Mouse (Mus musculus): ENCODE data around the gene Cby3. TPM values are rescaled to one million over a fixed set of nuclear protein-coding genes. Genes with fewer than 3 reads are reported as not detected.
A peak's percentile ranks its signal among the peaks of the same experiment; 100 is the strongest.

Gene Cby3
- polyA plus RNA-seq, 1 experiment from 2014 or later: 0.24 TPM

DNA sequence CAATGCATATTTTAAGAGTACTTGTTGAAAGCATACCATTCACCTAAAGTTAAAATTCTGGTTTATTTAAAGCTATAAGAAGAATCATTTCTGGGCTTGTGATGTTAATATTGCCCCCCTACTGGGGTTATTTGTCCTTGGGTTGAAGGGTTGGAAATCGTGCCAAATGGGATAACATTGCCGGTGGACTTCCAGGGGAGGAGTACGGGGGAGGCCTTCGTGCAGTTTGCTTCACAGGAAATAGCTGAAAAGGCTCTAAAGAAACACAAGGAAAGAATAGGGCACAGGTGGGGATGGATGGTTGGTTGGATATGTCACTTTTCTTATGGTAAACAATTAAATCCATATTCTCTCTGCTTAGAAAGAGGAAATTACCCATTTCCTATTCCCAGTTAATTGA lies 27.0 kb downstream of the Cby3 start:
- 63% methylated on average over 4 of the region's 4 CpGs for WGBS
- Histone ChIP-seq H3K4me3 (peak overlapping the region; percentile 80), H3K27me3 (ENCODE audit: insufficient read depth, poor library complexity, severe bottlenecking) (no peaks in the 10 kb centered on the region), H3K4me1 (replicated peaks) (peaks cover 33% of the 10 kb centered on the region), H3K36me3 (peaks cover 79% of the 10 kb centered on the region), H3K9me3 (no peaks in the 10 kb centered on the region), H3K27ac (no peak overlapping the region)
- no peak for DNase-seq (ENCODE audit: low spot score)

GRCm38 (mm10) chr11:50387167-50387679 lies 33.0 kb downstream of the Cby3 start:
- no peak overlapping the region for H3K4me3 ChIP-seq
- H3K27me3 ChIP-seq (ENCODE audit: insufficient read depth, poor library complexity, severe bottlenecking): no peaks in the 10 kb centered on the region
- 74% methylated on average over 3 of the region's 3 CpGs for WGBS
- no peaks in the 10 kb centered on the region for H3K4me1 ChIP-seq (replicated peaks)
- H3K27ac ChIP-seq: no peak overlapping the region
- peaks cover 95% of the 10 kb centered on the region for H3K36me3 ChIP-seq
- no peak for DNase-seq (ENCODE audit: low spot score)
- no peaks in the 10 kb centered on the region for H3K9me3 ChIP-seq

- H3K36me3 ChIP-seq: peaks cover 95% of the 10 kb centered on the region
- no peaks in the 10 kb centered on the region for H3K4me1 ChIP-seq (replicated peaks)
- H3K27me3 ChIP-seq (ENCODE audit: insufficient read depth, poor library complexity, severe bottlenecking): no peaks in the 10 kb centered on the region
- H3K9me3 ChIP-seq: no peaks in the 10 kb centered on the region
- no peak for DNase-seq (ENCODE audit: low spot score)
- H3K4me3 ChIP-seq: no peak overlapping the region
- no peak overlapping the region for H3K27ac ChIP-seq
- 92% methylated on average over 4 of the region's 4 CpGs for WGBS
Measured at GRCm38 (mm10) chr11:50387697-50388096, 33.4 kb downstream of the Cby3 start.

- H3K36me3 ChIP-seq: peaks cover 94% of the 10 kb centered on the region
- H3K9me3 ChIP-seq: no peaks in the 10 kb centered on the region
- no peak for DNase-seq (ENCODE audit: low spot score)
- H3K27me3 ChIP-seq (ENCODE audit: insufficient read depth, poor library complexity, severe bottlenecking): no peaks in the 10 kb centered on the region
- no peak overlapping the region for H3K27ac ChIP-seq
- WGBS: 92% methylated on average over 3 of the region's 3 CpGs
- H3K4me1 ChIP-seq (replicated peaks): no peaks in the 10 kb centered on the region
- no peak overlapping the region for H3K4me3 ChIP-seq
Measured at GRCm38 (mm10) chr11:50388217-50388929, 34.1 kb downstream of the Cby3 start.

DNA sequence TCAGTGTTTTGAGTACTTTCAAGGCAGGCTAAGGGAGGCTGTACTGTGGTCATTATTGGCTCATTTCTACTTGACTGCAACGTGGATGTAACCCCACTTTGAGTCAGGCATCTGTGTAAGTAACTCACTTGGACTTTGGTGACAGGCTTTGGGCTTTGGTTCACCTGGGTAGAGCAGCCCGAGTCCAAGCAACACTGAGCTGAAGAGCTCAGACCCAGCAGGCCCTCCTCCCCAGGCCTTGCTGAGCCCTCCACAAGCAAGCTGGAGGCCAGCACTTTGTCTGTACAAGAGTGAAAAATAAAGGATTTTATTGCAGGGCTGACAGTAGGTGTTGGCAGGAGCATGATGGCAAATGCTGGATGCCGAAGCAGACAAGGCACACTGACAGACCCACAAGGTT lies 34.7 kb downstream of the Cby3 start:
- no peak for DNase-seq (ENCODE audit: low spot score)
- H3K9me3 ChIP-seq: no peaks in the 10 kb centered on the region
- H3K27me3 ChIP-seq (ENCODE audit: insufficient read depth, poor library complexity, severe bottlenecking): no peaks in the 10 kb centered on the region
- 82% methylated on average over 3 of the region's 3 CpGs for WGBS
- no peak overlapping the region for H3K27ac ChIP-seq
- peaks cover 94% of the 10 kb centered on the region for H3K36me3 ChIP-seq
- H3K4me3 ChIP-seq: no peak overlapping the region
- H3K4me1 ChIP-seq (replicated peaks): no peaks in the 10 kb centered on the region

GRCm38 (mm10) chr11:50389616-50390015 lies 35.4 kb downstream of the Cby3 start:
- WGBS: 77% methylated on average over 5 of the region's 5 CpGs
- H3K4me3 ChIP-seq: no peak overlapping the region
- H3K27ac ChIP-seq: no peak overlapping the region
- H3K27me3 ChIP-seq (ENCODE audit: insufficient read depth, poor library complexity, severe bottlenecking): no peaks in the 10 kb centered on the region
- no peaks in the 10 kb centered on the region for H3K9me3 ChIP-seq
- H3K36me3 ChIP-seq: peaks cover 94% of the 10 kb centered on the region
- no peak for DNase-seq (ENCODE audit: low spot score)
- H3K4me1 ChIP-seq (replicated peaks): no peaks in the 10 kb centered on the region

DNA sequence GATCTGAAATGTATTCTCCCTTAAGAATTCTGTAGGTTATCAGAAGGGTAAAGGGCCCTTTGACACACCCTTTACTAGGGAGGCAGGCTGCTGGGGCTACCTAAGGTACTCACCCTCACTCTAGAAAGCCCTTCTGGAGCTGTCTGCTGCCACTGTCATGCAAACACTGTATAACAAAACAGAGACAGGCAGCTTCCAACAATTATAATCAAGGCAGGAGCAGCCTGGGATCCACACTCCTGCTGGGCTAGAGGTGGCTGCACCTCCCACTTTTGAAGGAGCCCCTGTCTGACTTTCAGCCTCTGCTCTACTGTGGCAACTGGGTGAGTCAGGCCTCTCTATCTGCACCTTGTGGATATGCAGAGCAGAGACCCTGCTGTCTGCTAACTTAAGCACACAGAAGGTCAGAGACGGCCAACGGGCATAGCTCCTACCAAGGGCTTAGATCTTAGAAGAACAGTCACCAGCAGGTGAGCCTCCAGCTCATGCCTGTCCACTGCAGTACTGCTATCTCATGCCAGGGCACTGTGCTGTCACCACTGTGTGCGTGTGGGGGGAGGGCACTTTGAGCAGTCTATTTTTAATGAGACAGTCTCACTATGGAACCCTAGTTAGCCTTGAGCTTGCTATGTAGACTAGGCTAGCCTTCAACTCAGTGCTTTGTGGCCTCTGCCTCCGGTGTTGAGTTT lies 37.2 kb downstream of the Cby3 start:
- DNase-seq (ENCODE audit: low spot score): no peak
- Histone ChIP-seq H3K4me3 (no peak overlapping the region), H3K27ac (no peak overlapping the region), H3K36me3 (peaks cover 87% of the 10 kb centered on the region), H3K9me3 (no peaks in the 10 kb centered on the region), H3K4me1 (replicated peaks) (no peaks in the 10 kb centered on the region), H3K27me3 (ENCODE audit: insufficient read depth, poor library complexity, severe bottlenecking) (no peaks in the 10 kb centered on the region)
- 89% methylated on average over 4 of the region's 4 CpGs for WGBS

- 91% methylated on average over 6 of the region's 6 CpGs for WGBS
- Histone ChIP-seq H3K4me1 (replicated peaks) (peaks cover 17% of the 10 kb centered on the region; the same call in 1 of the 2 replicates), H3K27ac (no peak overlapping the region), H3K4me3 (no peak overlapping the region), H3K27me3 (ENCODE audit: insufficient read depth, poor library complexity, severe bottlenecking) (no peaks in the 10 kb centered on the region), H3K9me3 (no peaks in the 10 kb centered on the region), H3K36me3 (peaks cover 87% of the 10 kb centered on the region)
- no peak for DNase-seq (ENCODE audit: low spot score)
Measured at GRCm38 (mm10) chr11:50393306-50393705, 39.0 kb downstream of the Cby3 start.

DNA sequence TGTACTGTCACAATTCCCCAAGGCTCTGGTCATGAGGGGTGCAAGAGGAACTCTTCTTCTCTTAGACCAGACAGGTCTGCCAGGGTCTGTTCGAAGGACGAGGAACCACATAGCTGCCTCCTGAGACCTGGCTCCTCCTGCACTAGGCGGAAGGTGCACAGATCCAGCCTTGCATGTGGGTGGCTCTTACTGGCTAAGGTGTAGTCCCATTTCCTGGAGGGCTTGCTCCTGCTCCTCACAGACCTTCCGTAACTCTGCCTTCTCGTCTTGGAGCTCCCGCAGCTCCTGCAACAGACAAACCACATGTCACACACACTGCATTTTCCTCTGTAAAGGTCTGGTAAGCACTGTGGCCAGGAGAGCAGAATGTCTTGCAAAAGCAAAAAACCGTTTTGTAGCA lies 40.5 kb downstream of the Cby3 start:
- Histone ChIP-seq H3K4me3 (no peak overlapping the region), H3K4me1 (replicated peaks) (peaks cover 18% of the 10 kb centered on the region; the same call in 1 of the 2 replicates), H3K36me3 (peaks cover 90% of the 10 kb centered on the region), H3K27ac (no peak overlapping the region), H3K9me3 (no peaks in the 10 kb centered on the region), H3K27me3 (ENCODE audit: insufficient read depth, poor library complexity, severe bottlenecking) (no peaks in the 10 kb centered on the region)
- no peak for DNase-seq (ENCODE audit: low spot score)
- WGBS: 93% methylated on average over 7 of the region's 7 CpGs

GRCm38 (mm10) chr11:50396766-50397307 lies 42.6 kb downstream of the Cby3 start:
- Histone ChIP-seq H3K9me3 (no peaks in the 10 kb centered on the region), H3K4me1 (replicated peaks) (peaks cover 18% of the 10 kb centered on the region; the same call in 1 of the 2 replicates), H3K27me3 (ENCODE audit: insufficient read depth, poor library complexity, severe bottlenecking) (no peaks in the 10 kb centered on the region), H3K36me3 (peaks cover 92% of the 10 kb centered on the region), H3K4me3 (no peak overlapping the region), H3K27ac (no peak overlapping the region)
- WGBS: 77% methylated on average over 11 of the region's 11 CpGs
- peak; percentile 26 for DNase-seq (ENCODE audit: low spot score)

- peaks cover 18% of the 10 kb centered on the region; the same call in 1 of the 2 replicates for H3K4me1 ChIP-seq (replicated peaks)
- H3K4me3 ChIP-seq: no peak overlapping the region
- peaks cover 92% of the 10 kb centered on the region for H3K36me3 ChIP-seq
- DNase-seq (ENCODE audit: low spot score): no peak
- no peaks in the 10 kb centered on the region for H3K27me3 ChIP-seq (ENCODE audit: insufficient read depth, poor library complexity, severe bottlenecking)
- no peaks in the 10 kb centered on the region for H3K9me3 ChIP-seq
- H3K27ac ChIP-seq: peak overlapping the region; percentile 63; the same call in 1 of the 2 replicates
- 84% methylated on average over 9 of the region's 9 CpGs for WGBS
Measured at GRCm38 (mm10) chr11:50397316-50397715, 43.1 kb downstream of the Cby3 start.

DNA sequence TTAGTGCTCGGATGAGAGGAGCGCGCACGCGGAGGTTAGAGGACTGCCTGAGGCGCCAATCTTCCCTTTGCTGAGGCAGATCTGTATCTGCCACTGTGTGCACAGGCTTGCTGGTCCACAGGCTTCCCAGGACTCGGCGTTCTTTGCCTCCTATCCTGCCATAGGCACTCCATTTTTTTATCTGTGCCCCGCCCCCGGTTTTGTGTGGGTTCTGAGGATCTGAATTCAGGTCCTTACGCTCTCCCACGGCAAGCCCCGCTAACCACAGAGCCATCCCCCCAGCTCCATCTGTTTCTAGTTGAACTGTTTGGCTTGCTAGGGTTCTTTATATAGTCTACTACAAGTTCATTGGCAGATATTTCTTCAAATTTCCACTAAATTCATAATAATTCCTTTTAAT lies 44.5 kb downstream of the Cby3 start:
- WGBS: 91% methylated on average over 13 of the region's 13 CpGs
- peaks cover 93% of the 10 kb centered on the region for H3K36me3 ChIP-seq
- H3K9me3 ChIP-seq: no peaks in the 10 kb centered on the region

DNA sequence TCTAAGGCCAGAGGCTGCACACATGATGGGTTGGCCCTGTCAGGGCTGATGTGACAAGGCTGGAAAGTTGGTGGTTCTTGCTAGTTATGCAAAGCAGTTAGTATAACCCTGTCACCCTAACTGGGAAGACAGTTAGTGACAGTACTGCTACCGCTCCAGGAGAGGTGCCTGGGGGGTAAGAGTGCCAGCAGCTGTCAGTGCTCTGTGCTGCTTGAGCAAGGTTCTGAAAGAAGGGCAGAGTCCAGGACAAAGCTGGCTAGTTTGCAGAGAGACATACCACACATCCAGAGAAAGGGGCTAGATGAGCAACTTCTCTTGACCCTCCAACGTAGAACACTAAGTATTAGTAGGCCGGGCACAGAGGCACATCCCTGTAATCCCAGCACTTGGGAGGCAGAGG lies 48.2 kb downstream of the Cby3 start:
- WGBS: 93% methylated on average over 3 of the region's 3 CpGs
- H3K9me3 ChIP-seq: no peaks in the 10 kb centered on the region
- no peak overlapping the region for H3K4me3 ChIP-seq
- peaks cover 92% of the 10 kb centered on the region for H3K36me3 ChIP-seq
- no peaks in the 10 kb centered on the region for H3K27me3 ChIP-seq (ENCODE audit: insufficient read depth, poor library complexity, severe bottlenecking)
- no peak for DNase-seq (ENCODE audit: low spot score)
- H3K27ac ChIP-seq: no peak overlapping the region
- H3K4me1 ChIP-seq (replicated peaks): peaks cover 9% of the 10 kb centered on the region; the same call in 1 of the 2 replicates

More for the DNA sequence above, 44.5 kb downstream of the Cby3 start:
- H3K4me3 ChIP-seq: no peak overlapping the region
- peaks cover 18% of the 10 kb centered on the region; the same call in 1 of the 2 replicates for H3K4me1 ChIP-seq (replicated peaks)
- H3K27me3 ChIP-seq (ENCODE audit: insufficient read depth, poor library complexity, severe bottlenecking): no peaks in the 10 kb centered on the region
- H3K27ac ChIP-seq: no peak overlapping the region
- DNase-seq (ENCODE audit: low spot score): no peak

Measured in hindbrain, embryonic 10.5 days (tissue).